ENCODE assay signal across 22 mouse cellular contexts in the genomic region with DNA sequence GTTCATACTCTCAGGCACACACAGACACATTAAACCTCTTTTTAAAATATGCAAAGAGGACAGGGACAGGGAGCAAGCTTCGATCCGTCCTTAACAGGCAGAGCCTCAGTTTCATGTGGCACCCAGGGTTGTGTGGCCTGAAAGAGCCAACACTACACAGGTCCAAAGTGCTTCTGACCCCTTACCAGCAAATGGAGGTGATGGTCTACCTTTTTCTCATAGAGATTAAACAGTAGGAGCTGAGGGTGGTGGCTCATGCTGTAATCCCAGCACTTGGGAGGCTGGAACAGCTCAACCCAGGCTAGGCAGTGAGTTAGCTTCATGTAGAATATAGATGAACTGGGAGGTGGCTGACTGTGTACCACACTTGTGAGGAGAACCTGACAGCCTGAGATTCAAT. TPM values are rescaled to one million over a fixed set of nuclear protein-coding genes. Genes with fewer than 3 reads are reported as not detected.
"Had no signal": no experiment of that assay in that cellular context is flagged by ENCODE, and none has a peak within 500 bp of the region (broad histone marks: within the 10 kb centered on the region; RNA-seq: fewer than 3 reads in every experiment).

No protein-coding gene starts in this region.

- DNase-seq: left cerebral cortex, postnatal 4 days had no signal

- H3K9me3 ChIP-seq: hindbrain, embryonic 13.5 days; hindbrain, embryonic 15.5 days; kidney, embryonic 15.5 days; limb, embryonic 13.5 days; limb, embryonic 15.5 days; liver, embryonic 12.5 days had no signal

- H3K9ac ChIP-seq: hindbrain, embryonic 13.5 days; hindbrain, embryonic 15.5 days; kidney, embryonic 15.5 days; limb, embryonic 13.5 days; limb, embryonic 15.5 days; liver, embryonic 12.5 days; liver, embryonic 14.5 days had no signal

- H3K4me1 ChIP-seq: hindbrain, embryonic 13.5 days; hindbrain, embryonic 15.5 days; limb, embryonic 13.5 days; limb, embryonic 15.5 days had no signal

- H3K27ac ChIP-seq: hindbrain, embryonic 13.5 days; hindbrain, embryonic 15.5 days; hindbrain, postnatal 0 days; kidney, embryonic 15.5 days; kidney, postnatal 0 days; limb, embryonic 13.5 days; limb, embryonic 15.5 days; liver, embryonic 12.5 days; liver, embryonic 14.5 days had no signal

- H3K4me2 ChIP-seq: heart, embryonic 11.5 days; hindbrain, embryonic 13.5 days; hindbrain, embryonic 15.5 days; kidney, embryonic 15.5 days; limb, embryonic 13.5 days; limb, embryonic 15.5 days; liver, embryonic 12.5 days had no signal

- H3K27me3 ChIP-seq: hindbrain, embryonic 15.5 days; kidney, embryonic 15.5 days; limb, embryonic 13.5 days; limb, embryonic 15.5 days had no signal

- H3K36me3 ChIP-seq: hindbrain, embryonic 13.5 days; hindbrain, embryonic 15.5 days; kidney, embryonic 15.5 days; limb, embryonic 13.5 days; limb, embryonic 15.5 days; liver, embryonic 12.5 days had no signal

- H3K4me3 ChIP-seq: hindbrain, embryonic 13.5 days; hindbrain, embryonic 15.5 days; kidney, embryonic 15.5 days; limb, embryonic 13.5 days; limb, embryonic 15.5 days; liver, embryonic 12.5 days had no signal

RNA-seq across cellular contexts. Expression of gene 4930415O20Rik, which starts 8.5 kb away (rescaled TPM):
- total RNA-seq: hematopoietic stem cell, adult 5-6 weeks; hindbrain, postnatal 0 days; layer of hippocampus, adult 18-20 months; layer of hippocampus, adult 8-10 months; layer of hippocampus, postnatal 14 days; layer of hippocampus, postnatal 36 days; left cerebral cortex, adult 18-20 months; left cerebral cortex, adult 8-10 months; left cerebral cortex, postnatal 10 days; left cerebral cortex, postnatal 25 days; left cerebral cortex, postnatal 4 days; liver, adult 2 months had no signal
- polyA plus RNA-seq: hindbrain, embryonic 11.5 days; hindbrain, embryonic 13.5 days; hindbrain, embryonic 15.5 days; hindbrain, postnatal 0 days; kidney, embryonic 15.5 days; limb, embryonic 13.5 days; limb, embryonic 15.5 days; liver, adult 2 months; liver, embryonic 12.5 days; liver, embryonic 14.5 days had no signal

RNA-seq across cellular contexts. Expression of gene Cacnb3, which starts 51.3 kb away (rescaled TPM):
- total RNA-seq: hematopoietic stem cell, adult 5-6 weeks had no signal
